Mouse (Mus musculus) hindbrain, postnatal 0 days (tissue): ENCODE results near the gene Birc5. TPM values are rescaled to one million over a fixed set of nuclear protein-coding genes. Genes with fewer than 3 reads are reported as not detected.

ENCODE experiments used
- ATAC-seq: fragments of 200-750 bp; cut with Nextera tagmentation; 2 replicates; pipeline ENCODE4 v1.8.0; 2017; ENCODE audit warnings: mild to moderate bottlenecking, moderate TSS enrichment, moderate library complexity
- DNase-seq: peaks from one replicate; pipeline ENCODE4 v3.0.0-alpha.2; 2015; ENCODE audit warnings: low spot score
- H3K27ac ChIP-seq: fragments of 300-500 bp; sonication (generic); 2 replicates; pipeline ENCODE4 v1.5.1; 2014; ENCODE audit warnings: mild to moderate bottlenecking
- H3K27me3 ChIP-seq: fragments of 300-500 bp; sonication (generic); 2 replicates; pipeline ENCODE4 v1.6.1; 2014; ENCODE audit warnings: low read length, mixed read lengths; ENCODE audit not compliant: insufficient read depth
- H3K36me3 ChIP-seq: fragments of 300-500 bp; sonication (generic); 2 replicates; pipeline ENCODE4 v1.6.1; 2014; ENCODE audit warnings: low read length, mixed read lengths; ENCODE audit not compliant: insufficient read depth
- H3K4me1 ChIP-seq: fragments of 300-500 bp; sonication (generic); 2 replicates; pipeline ENCODE4 v1.6.1; 2014; ENCODE audit warnings: antibody characterized with exemption, low read length, mixed read lengths; ENCODE audit not compliant: insufficient read depth
- H3K4me2 ChIP-seq: fragments of 300-500 bp; sonication (generic); 2 replicates; pipeline ENCODE4 v1.6.1; 2014; ENCODE audit warnings: low read depth, mild to moderate bottlenecking, low read length, moderate library complexity, mixed read lengths
- H3K4me3 ChIP-seq: fragments of 300-500 bp; sonication (generic); 2 replicates; pipeline ENCODE4 v1.5.1; 2014; ENCODE audit warnings: low read length
- H3K9ac ChIP-seq: fragments of 300-500 bp; sonication (generic); replicated peaks from 2 replicates; pipeline ENCODE4 v1.6.1; 2014; ENCODE audit warnings: mild to moderate bottlenecking, low read length, moderate library complexity, mixed read lengths
- H3K9me3 ChIP-seq: fragments of 300-500 bp; sonication (generic); 2 replicates; pipeline ENCODE4 v1.6.1; 2016; ENCODE audit warnings: low read length, mixed read lengths
- CTCF ChIP-seq: IDR thresholded peaks from 2 replicates; pipeline ENCODE4 v1.5.1; 2016; ENCODE audit warnings: antibody characterized with exemption, control low read depth, low read depth
- WGBS: fragments of 180-500 bp; shearing (Covaris S2); extraction: QIAGEN DNeasy Blood & Tissue Kit; methylation state at CpG from one replicate; pipeline ENCODE4 v1.1.7; 2014; 5-methylcytosine and 5-hydroxymethylcytosine counted together
- polyA plus RNA-seq: library from polyadenylated mRNA; unstranded; fragments of >200 nt; fragmentation: Nextera tagmentation; extraction: Ambion mirVana; gene quantifications from 2 replicates; pipeline ENCODE4 v1.2.1, GENCODE M21; 2015
- total RNA-seq: library from RNA; depleted of rRNA; stranded (reverse); fragments of >200 nt; gene quantifications from 2 replicates; pipeline ENCODE4 v1.2.3, GENCODE M21; 2014

The Birc5 gene
- total and polyA plus RNA-seq, 2 experiments from 2014 or later = 14.6 to 45.3 TPM

DNA sequence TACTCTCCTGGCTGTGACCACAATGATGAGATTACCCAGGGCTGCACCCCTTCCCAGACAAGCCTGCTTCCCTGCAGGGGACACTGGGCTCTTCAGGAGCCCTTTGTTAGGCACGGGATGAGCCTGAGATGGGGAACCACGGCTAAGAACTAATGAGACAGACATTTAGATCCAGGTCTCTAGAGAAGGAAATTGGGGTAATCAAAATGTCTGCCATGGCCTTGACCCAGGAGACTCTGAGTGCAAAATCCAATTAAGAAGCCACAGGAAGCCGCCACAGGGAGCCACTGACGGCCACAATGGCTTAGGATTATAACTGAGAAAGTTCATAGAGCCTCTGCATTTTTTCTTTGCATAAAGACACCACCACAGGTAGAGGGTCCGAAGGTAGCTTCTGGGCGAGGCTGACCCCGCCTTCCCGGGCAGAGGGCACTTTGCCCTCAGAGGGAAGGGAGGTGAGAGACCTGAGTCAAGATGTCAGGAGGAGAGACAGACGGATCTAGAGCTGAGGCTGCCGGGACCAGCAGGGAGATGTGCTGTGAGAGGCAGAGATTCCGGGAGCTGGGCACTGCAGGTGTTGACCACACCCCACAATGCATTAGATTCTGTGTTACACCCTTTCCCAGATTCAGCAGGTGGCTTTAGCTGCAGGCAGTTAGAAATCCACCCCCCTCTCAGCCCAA, 14.3 kb downstream of the Birc5 start:
- H3K9me3 ChIP-seq = no peaks in the 10 kb centered on the region
- no peak for TF ChIP-seq CTCF
- no peak overlapping the region for H3K4me2 ChIP-seq
- no peaks in the 10 kb centered on the region for H3K36me3 ChIP-seq
- DNase-seq (no peak), ATAC-seq (no peak)
- no peaks in the 10 kb centered on the region for H3K27me3 ChIP-seq
- WGBS = 34% methylated on average over 11 of the region's 11 CpGs
- H3K27ac ChIP-seq = no peak overlapping the region
- H3K4me1 ChIP-seq = no peaks in the 10 kb centered on the region; the same call in 1 of the 2 replicates
- H3K4me3 ChIP-seq = no peak overlapping the region
- no peak overlapping the region for H3K9ac ChIP-seq

- Histone ChIP-seq H3K9ac (no peak overlapping the region), H3K9me3 (no peaks in the 10 kb centered on the region), H3K4me2 (no peak overlapping the region), H3K36me3 (no peaks in the 10 kb centered on the region), H3K4me3 (no peak overlapping the region), H3K27ac (no peak overlapping the region), H3K27me3 (no peaks in the 10 kb centered on the region), H3K4me1 (no peaks in the 10 kb centered on the region; the same call in 1 of the 2 replicates)
- no peak for DNase-seq
- 54% methylated on average over 2 of the region's 2 CpGs for WGBS
- no peak for TF ChIP-seq CTCF
- no peak for ATAC-seq
These were observed 15.8 kb downstream of the Birc5 start for GRCm38 (mm10) chr11:117864805-117865204.

GRCm38 (mm10) chr11:117865988-117866387, 16.9 kb downstream of the Birc5 start:
- no peak overlapping the region for H3K4me3 ChIP-seq
- peak; percentile 67 for DNase-seq
- WGBS = 11% methylated on average over 6 of the region's 6 CpGs
- TF ChIP-seq CTCF = no peak
- H3K9me3 ChIP-seq = no peaks in the 10 kb centered on the region
- no peak overlapping the region for H3K4me2 ChIP-seq
- H3K27me3 ChIP-seq = no peaks in the 10 kb centered on the region
- peak; percentile 36; the same call in 1 of the 2 replicates for ATAC-seq
- no peak overlapping the region for H3K27ac ChIP-seq
- H3K36me3 ChIP-seq = no peaks in the 10 kb centered on the region
- no peak overlapping the region for H3K9ac ChIP-seq
- peaks cover 3% of the 10 kb centered on the region; the same call in 1 of the 2 replicates for H3K4me1 ChIP-seq

DNA sequence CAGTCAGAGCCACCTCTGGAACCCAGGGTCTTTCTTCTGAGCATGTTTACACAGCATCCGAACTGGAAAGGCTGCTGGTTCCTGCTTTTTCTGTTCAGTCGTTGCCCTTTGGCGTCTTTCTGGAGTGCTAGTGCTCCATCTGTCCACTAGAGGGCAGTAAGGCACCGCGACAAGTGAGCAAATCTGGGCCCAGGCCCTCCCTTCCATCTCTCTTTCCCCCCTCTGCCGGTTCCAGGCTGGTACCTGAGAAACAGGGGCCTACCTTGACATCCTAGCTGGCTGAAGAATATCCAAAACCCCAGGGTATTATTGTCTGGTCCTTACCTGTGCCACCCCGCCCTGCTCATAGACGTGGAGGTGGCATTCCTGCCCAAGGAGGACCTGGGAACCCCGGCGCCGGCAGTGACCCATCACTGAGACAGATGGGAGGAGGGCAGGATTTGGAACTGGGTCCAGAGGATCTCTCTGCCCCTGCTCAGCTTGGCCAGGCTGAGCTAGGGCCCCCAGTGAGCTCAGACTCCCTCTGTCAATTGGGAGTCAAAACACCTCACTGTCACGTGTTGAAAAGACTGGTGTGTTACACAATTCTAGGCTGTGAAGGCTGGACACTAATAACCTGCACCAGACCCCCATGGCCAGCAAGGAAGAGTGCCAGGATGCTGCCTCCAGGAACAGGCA, 21.8 kb downstream of the Birc5 start:
- WGBS = 28% methylated on average over 12 of the region's 12 CpGs
- no peaks in the 10 kb centered on the region for H3K27me3 ChIP-seq
- peak; percentile 22 for ATAC-seq

GRCm38 (mm10) chr11:117871376-117871775, 22.3 kb downstream of the Birc5 start:
- H3K9ac ChIP-seq = no peak overlapping the region
- ATAC-seq = no peak
- H3K4me3 ChIP-seq = no peak overlapping the region
- no peak overlapping the region for H3K27ac ChIP-seq
- H3K9me3 ChIP-seq = no peaks in the 10 kb centered on the region
- peaks cover 3% of the 10 kb centered on the region; the same call in 1 of the 2 replicates for H3K4me1 ChIP-seq
- H3K27me3 ChIP-seq = no peaks in the 10 kb centered on the region
- 71% methylated on average over 5 of the region's 5 CpGs for WGBS
- DNase-seq = no peak
- no peaks in the 10 kb centered on the region for H3K36me3 ChIP-seq
- TF ChIP-seq CTCF = no peak
- H3K4me2 ChIP-seq = no peak overlapping the region

More for the DNA sequence above, 21.8 kb downstream of the Birc5 start:
- TF ChIP-seq CTCF = peak; percentile 99
- no peaks in the 10 kb centered on the region for H3K9me3 ChIP-seq
- H3K9ac ChIP-seq = no peak overlapping the region
- no peaks in the 10 kb centered on the region for H3K36me3 ChIP-seq
- no peak overlapping the region for H3K4me3 ChIP-seq
- no peak overlapping the region for H3K4me2 ChIP-seq
- no peak overlapping the region for H3K27ac ChIP-seq
- peaks cover 3% of the 10 kb centered on the region; the same call in 1 of the 2 replicates for H3K4me1 ChIP-seq
- DNase-seq = peak; percentile 92

GRCm38 (mm10) chr11:117871911-117872584, 23.0 kb downstream of the Birc5 start:
- Histone ChIP-seq H3K36me3 (no peaks in the 10 kb centered on the region), H3K27me3 (no peaks in the 10 kb centered on the region), H3K9ac (no peak overlapping the region), H3K9me3 (no peaks in the 10 kb centered on the region), H3K27ac (no peak overlapping the region), H3K4me1 (0 out of 2 replicates have a peak, but pooled peaks cover 3% of the 10 kb centered on the region), H3K4me3 (no peak overlapping the region), H3K4me2 (peak overlapping the region; percentile 96; the same call in 1 of the 2 replicates)
- DNase-seq (no peak), ATAC-seq (no peak)
- TF ChIP-seq CTCF = no peak
- 70% methylated on average over 12 of the region's 12 CpGs for WGBS
